Mouse (Mus musculus) erythroid progenitor cell, adult 5-6 weeks (primary cell): ENCODE data around the gene Psmg3. TPM values are rescaled to one million over a fixed set of nuclear protein-coding genes. Genes with fewer than 3 reads are reported as not detected.
A peak's percentile ranks its signal among the peaks of the same experiment; 100 is the strongest.

Experiments used
- ATAC-seq: replicated peaks from 2 replicates; pipeline ENCODE4 v1.8.0; 2016; ENCODE audit warnings: moderate number of reproducible peaks, mild to moderate bottlenecking, moderate TSS enrichment, inconsistent platforms; ENCODE audit not compliant: poor library complexity, low FRiP score, severe bottlenecking
- total RNA-seq, 2 experiments: library from RNA; stranded (forward) in 1 of 2; stranded (reverse) in 1 of 2; fragments of 150-400 nt in 1 of 2; fragments of 186-747, 209-891 nt in 1 of 2; gene quantifications; 2 replicates each; pipeline versions ENCODE4 v1.2.3 to v1.2.4; 2015 to 2017; ENCODE audit warnings: low replicate concordance in 2 of 2

The Psmg3 gene
- total RNA-seq, 2 experiments from 2014 or later: 15.7 to 25.2 TPM

- ATAC-seq: no peak
These were observed 29.8 kb downstream of the Psmg3 start for GRCm38 (mm10) chr5:139796900-139797299.

DNA sequence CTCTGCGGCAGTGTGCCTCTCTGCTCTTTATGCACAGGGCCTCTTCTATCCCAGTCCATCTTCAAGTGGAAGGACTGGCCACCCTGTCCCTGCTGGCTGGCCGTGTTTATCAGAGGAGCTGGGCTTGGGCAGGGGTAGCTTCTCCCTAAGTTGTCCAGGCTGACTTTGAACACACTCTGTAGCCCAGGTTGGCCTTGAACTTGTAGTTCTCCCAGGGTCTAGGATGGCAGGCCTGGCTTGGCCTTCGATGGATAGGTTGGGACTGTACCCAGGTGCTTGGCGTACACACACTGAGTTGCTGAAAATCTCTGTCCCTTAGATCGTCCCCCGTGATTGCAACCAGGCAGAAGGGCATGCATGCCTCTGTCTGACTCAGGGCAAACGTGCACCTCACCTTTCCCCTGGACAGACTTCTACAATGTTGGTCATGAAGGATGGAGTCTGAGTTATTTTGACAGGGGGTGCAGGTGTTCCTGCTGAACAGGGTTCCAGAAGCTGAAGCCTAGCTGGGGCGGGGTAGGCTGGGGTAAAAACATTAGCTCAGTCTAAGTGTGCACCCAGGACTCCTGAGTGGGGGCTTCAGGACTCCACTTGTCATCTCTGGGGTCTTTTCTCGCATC is 30.6 kb downstream of the Psmg3 start:
- no peak for ATAC-seq

DNA sequence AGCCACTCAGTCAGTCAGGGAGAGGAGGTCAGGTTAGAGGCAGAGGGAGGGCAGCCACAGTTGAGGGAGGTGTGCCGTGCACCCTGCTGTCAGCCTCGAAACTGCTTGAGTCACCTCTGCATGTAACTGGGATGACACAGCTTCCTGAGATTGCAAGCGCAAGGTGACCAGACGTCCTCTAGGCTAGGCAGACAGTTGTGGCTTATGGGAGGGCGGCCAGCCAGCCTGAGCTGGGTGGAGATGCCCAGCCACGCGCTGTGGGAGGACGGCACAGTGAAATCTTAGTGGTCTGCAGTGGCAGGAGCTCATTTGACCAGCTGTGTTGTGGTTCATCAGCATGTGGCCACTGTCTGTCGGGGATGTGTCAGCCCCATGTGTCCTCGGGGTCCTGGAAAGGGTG is 31.7 kb downstream of the Psmg3 start:
- ATAC-seq: peak; percentile 52

- no peak for ATAC-seq
These were observed 32.5 kb downstream of the Psmg3 start for GRCm38 (mm10) chr5:139794137-139794536.

DNA sequence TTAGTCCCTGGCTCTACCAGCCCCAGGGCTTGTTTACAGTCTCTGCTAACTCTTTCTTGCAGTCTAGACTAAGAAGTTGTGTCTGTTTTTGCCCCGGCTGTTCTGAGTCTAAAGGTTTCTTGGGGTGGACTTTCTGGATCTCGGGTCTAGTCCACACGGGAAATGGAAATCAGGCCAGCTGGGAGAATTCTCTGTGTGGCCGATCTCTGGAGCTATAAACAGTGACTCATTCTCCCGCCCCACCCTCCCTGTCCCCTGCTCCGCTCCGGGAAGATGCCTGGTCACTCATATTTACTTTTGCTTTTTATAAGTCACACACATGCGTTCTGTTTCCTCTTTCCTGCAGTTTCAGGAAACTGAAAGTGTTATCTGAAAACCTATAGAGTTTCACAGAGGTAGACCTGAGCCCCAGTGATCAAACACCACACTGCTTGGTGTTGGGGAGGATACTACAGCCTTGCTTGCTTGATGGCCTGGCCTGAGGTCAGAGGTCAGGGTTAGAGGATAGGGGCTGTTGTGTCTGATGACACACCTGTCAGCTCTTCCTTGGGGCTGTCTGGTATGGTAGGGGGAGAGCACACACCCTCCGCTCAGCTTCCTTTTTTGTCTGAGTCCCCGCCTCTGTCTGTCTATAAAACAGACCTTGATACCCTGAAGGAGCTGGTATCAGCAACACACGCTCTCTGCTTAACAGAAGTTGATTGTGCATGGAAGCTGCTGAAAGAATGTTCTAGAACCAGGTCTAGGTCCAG is 33.2 kb downstream of the Psmg3 start:
- ATAC-seq: 0 out of 2 replicates have a peak, but pooled peaks have one; percentile 20

- ATAC-seq: no peak
These were observed 33.7 kb downstream of the Psmg3 start for GRCm38 (mm10) chr5:139792966-139793337.

DNA sequence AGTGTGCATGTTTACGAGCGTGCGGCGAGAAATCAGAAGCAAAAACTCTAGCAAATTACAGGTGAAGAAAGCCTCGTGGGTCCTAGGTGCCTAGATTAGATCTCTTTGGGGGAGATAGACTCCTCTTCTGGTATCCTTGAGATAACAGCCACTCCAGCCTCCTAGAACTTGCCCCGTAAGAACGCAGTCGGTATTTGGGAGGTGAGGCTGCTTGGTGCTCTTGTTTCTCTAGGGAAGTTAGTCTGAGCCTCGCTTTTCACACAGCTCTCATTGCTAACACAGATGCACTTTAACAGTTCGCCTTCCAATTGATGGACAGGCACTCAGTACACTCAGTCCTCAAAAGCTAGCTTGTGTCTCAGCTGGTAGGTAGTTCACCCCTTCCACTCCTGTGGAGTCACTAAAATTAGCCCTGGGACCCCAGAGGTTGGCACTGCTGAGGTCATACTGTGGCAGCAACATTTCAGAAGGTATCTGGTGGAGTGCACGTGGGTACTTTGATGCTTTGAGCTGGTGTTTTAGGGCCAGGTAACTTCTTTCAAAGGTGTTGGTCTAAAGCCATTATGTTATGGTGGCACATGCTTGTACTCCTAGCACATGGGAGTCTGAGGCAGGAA is 34.4 kb downstream of the Psmg3 start:
- 0 out of 2 replicates have a peak, but pooled peaks have one; percentile 17 for ATAC-seq

- peak; percentile 78 for ATAC-seq
These were observed 35.2 kb downstream of the Psmg3 start, which contains the start of gene Mafk for GRCm38 (mm10) chr5:139791227-139792158. TSS of gene Mafk (plus strand) at chr5:139791513.

- no peak for ATAC-seq
These were observed 37.2 kb downstream of the Psmg3 start for GRCm38 (mm10) chr5:139789466-139789865.

DNA sequence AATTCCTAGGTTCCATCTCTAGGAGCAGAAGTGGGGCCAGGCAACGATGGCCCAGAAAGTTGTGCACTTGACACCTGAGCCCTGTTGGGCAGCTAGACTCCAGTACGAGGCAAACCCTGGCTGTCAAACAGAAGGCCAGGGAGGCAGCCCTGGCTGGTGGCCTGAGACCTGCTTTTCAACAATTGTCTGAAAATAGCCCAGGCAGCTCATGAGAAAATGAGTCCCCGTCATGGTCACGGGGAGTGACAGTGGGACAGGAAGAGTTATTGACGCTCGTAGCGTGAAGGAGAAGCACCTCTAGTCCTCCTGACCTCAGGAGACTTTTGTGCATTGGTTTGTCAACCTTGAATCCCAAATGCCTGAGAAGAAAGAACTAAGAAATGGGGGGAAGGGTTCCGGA is 45.3 kb downstream of the Psmg3 start:
- no peak for ATAC-seq

DNA sequence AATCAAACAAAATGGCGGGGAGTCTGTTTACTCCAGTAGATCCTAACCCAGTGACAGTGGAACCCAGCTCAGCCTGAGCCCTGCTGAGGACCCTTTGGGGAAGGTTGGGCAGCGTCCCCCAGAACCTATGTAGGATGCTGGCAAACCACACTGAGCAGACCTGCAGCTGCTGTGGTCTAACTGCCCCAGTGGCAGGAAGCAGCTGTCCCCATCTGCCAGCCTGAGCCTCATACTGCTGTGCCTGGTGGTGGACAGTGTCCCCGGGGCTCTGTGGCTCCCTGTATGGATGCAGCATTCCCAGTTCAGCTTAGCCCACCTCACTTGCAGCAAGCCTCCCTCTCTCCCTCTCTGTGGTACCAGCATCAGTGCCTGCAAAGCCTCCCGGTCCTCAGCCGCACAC is 49.7 kb downstream of the Psmg3 start:
- no peak for ATAC-seq

- ATAC-seq: peak; percentile 95
These were observed 51.3 kb downstream of the Psmg3 start, which contains the start of gene Ints1 for GRCm38 (mm10) chr5:139775216-139775926. TSS of gene Ints1 (minus strand) at chr5:139775674.

Other genes starting within 250 kb of the Psmg3 start
- gene Micall2, start 90.5 kb downstream of the Psmg3 start, total RNA-seq (2015; ENCODE audit: low replicate concordance): 42.8 and 81.4 TPM in 2 replicates
- 58.5 and 59.2 TPM in 2 replicates for gene Micall2, start 90.5 kb downstream of the Psmg3 start, total RNA-seq (2017; ENCODE audit: low replicate concordance)
- 46.5 and 59.1 TPM in 2 replicates for gene Ints1, start 51.2 kb downstream of the Psmg3 start, total RNA-seq (2015; ENCODE audit: low replicate concordance)
- 31.3 and 72.7 TPM in 2 replicates for gene Ints1, start 51.2 kb downstream of the Psmg3 start, total RNA-seq (2017; ENCODE audit: low replicate concordance)
- 36.5 and 36.8 TPM in 2 replicates for gene Mafk, start 35.4 kb downstream of the Psmg3 start, total RNA-seq (2015; ENCODE audit: low replicate concordance)
- 45.3 and 55.7 TPM in 2 replicates for gene Mafk, start 35.4 kb downstream of the Psmg3 start, total RNA-seq (2017; ENCODE audit: low replicate concordance)
- not detected in 2 replicates for gene Tmem184a, start 7.0 kb downstream of the Psmg3 start, total RNA-seq (2015; ENCODE audit: low replicate concordance)
- 0.13 TPM in 1 of 2 replicates, not detected in the other for gene Tmem184a, start 7.0 kb downstream of the Psmg3 start, total RNA-seq (2017; ENCODE audit: low replicate concordance)
- gene Gm26938, start 478 bp downstream of the Psmg3 start, total RNA-seq (2015; ENCODE audit: low replicate concordance): not detected in 2 replicates
- gene Gm26938, start 478 bp downstream of the Psmg3 start, total RNA-seq (2017; ENCODE audit: low replicate concordance): not detected in 2 replicates
- gene Elfn1, start 81.1 kb upstream of the Psmg3 start, total RNA-seq (2015; ENCODE audit: low replicate concordance): not detected in 2 replicates
- not detected in 2 replicates for gene Elfn1, start 81.1 kb upstream of the Psmg3 start, total RNA-seq (2017; ENCODE audit: low replicate concordance)